Mouse (Mus musculus) v-Abl transformed pro-B cells (cell line): ENCODE results near the gene Mfsd10.
"Not testable (repeated sequence)": the region's sequence is repeated elsewhere in the genome, so short reads cannot be mapped to it uniquely, and the experiment has no call there.

Experiments
- in situ Hi-C, 2 experiments: fragments of 400-800 bp; cut with MboI; formaldehyde crosslinking; loops; one replicate each; pipeline ENCODE4 v1.15.1; 2025; ENCODE audit not compliant: unreplicated experiment in 2 of 2

The Mfsd10 gene

GRCm38 (mm10) chr5:34608226-34608625 lies 28.8 kb downstream of the Mfsd10 start:
- in situ Hi-C loops = no loop called here

- in situ Hi-C loops = no loop called here
Measured at GRCm38 (mm10) chr5:34607100-34607880, 29.7 kb downstream of the Mfsd10 start.

DNA sequence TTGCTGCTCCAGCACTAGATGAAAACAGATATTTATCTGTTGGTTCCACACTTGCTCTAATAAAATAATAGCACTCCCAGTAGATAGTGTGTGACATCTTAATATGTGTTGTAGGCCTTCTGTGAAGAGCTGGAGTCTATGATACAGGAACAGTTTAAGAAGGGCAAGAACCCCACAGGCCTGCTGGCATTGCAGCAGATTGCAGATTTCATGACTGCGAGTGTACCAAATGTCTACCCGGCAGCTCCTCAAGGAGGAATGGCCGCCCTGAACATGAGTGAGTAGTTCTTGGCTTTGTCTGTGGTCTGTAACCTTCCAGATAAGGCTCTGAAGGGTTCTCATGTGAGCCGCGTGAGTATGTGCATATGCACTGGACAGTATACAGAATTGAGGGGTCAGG lies 32.4 kb downstream of the Mfsd10 start:
- in situ Hi-C loops = no loop called here

- in situ Hi-C loops = no loop called here
Measured at GRCm38 (mm10) chr5:34593202-34593727, 43.7 kb downstream of the Mfsd10 start.

GRCm38 (mm10) chr5:34592666-34593065 lies 44.3 kb downstream of the Mfsd10 start:
- in situ Hi-C loops = no loop called here

GRCm38 (mm10) chr5:34592224-34592623 lies 44.8 kb downstream of the Mfsd10 start:
- in situ Hi-C loops = not testable (repeated sequence)

DNA sequence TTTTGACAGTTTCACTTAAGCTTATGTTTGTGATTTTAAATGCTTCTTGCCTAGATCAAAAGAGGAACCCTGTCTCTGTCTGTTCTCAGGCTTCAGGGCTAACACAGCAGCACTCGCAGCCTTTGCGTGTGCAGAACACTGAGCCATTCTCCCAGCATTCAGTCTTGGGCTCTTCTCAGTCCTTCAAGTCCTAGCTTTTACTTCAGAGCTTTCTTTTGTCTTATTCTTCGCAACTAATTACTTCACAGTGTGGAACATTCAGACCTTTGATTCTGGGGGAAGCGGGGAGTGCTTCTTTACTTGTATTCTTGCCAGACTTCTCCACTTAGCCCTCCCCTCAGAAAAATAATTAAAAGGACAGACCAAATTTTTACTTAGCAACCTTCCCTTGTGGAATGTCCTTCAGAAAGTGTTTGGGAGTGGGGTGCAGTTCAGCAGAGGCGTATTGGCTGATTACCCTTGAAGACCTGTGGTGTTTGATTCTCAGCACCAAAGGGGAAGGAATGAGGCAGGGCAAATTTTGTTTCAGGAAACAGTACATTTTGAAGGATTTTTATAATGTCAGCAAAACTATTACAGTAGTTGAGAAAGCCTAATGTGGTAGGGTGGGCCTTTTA lies 45.5 kb downstream of the Mfsd10 start:
- in situ Hi-C loops = no loop called here

GRCm38 (mm10) chr5:34590702-34591101 lies 46.3 kb downstream of the Mfsd10 start:
- in situ Hi-C loops = no loop called here

- in situ Hi-C loops = no loop called here
Measured at GRCm38 (mm10) chr5:34590059-34590458, 47.0 kb downstream of the Mfsd10 start.

GRCm38 (mm10) chr5:34587881-34588280 lies 49.1 kb downstream of the Mfsd10 start:
- in situ Hi-C loops = no loop called here

- in situ Hi-C loops = no loop called here
Measured at GRCm38 (mm10) chr5:34585216-34585615, 51.8 kb downstream of the Mfsd10 start.
